ENCODE assay signal across 13 mouse cellular contexts in genomic region chr8:117262685-117263084, GRCm38 (mm10). TPM values are rescaled to one million over a fixed set of nuclear protein-coding genes. Genes with fewer than 3 reads are reported as not detected.
A peak's percentile ranks its signal among the peaks of the same experiment; 100 is the strongest.
DNase-seq lines count a peak whose midpoint lies in the region; ATAC-seq and TF ChIP-seq lines count a peak whose summit lies in the region.
"Had no signal": no experiment of that assay in that cellular context is flagged by ENCODE, and none has a peak within 500 bp of the region (broad histone marks: within the 10 kb centered on the region; RNA-seq: fewer than 3 reads in every experiment).

No protein-coding gene starts in this region.

- DNase-seq in lung, postnatal 10 days, result peak; percentile 31
- DNase-seq in lung, postnatal 4 days, result no peak
- no peak for DNase-seq in kidney, adult 8-10 months
- no peak for DNase-seq in right cerebral cortex, postnatal 36 days (ENCODE audit: low spot score in 2 of 2)
- DNase-seq: adrenal gland, postnatal 14 days; heart, adult 11 months; right cerebral cortex, adult 18-20 months; thymus, postnatal 14 days had no signal

- no peak for TF ChIP-seq POLR2A in small intestine, adult 2 months (IDR thresholded peaks at IDR 0.05; ENCODE audit: low read depth, low read length)

- peak overlapping the region; percentile 71 for H3K27ac ChIP-seq in liver, embryonic 12.5 days
- peak overlapping the region; percentile 52 for H3K27ac ChIP-seq in small intestine, adult 2 months (ENCODE audit: insufficient read depth, low read depth, low read length)
- H3K27ac ChIP-seq: neural tube, embryonic 15.5 days had no signal

- H3K4me2 ChIP-seq in liver, embryonic 12.5 days, result peak overlapping the region; percentile 90

- ATAC-seq in activated CD4-positive, CD25-positive, alpha-beta regulatory T cell, adult 4 months, result peak; percentile 32
- ATAC-seq in liver, embryonic 12.5 days, result no peak
- ATAC-seq: midbrain, embryonic 16.5 days had no signal

- H3K27me3 ChIP-seq in liver, embryonic 12.5 days (replicated peaks), result no peaks in the 10 kb centered on the region
- no peaks in the 10 kb centered on the region for H3K27me3 ChIP-seq in small intestine, adult 2 months (ENCODE audit: control insufficient read depth, insufficient read depth, low read length)
- H3K27me3 ChIP-seq: neural tube, embryonic 15.5 days had no signal

- 0 out of 2 replicates have a peak overlapping the region, but pooled peaks have one; percentile 2 for H3K4me3 ChIP-seq in liver, embryonic 12.5 days
- H3K4me3 ChIP-seq in small intestine, adult 2 months (ENCODE audit: low read depth, low read length), result no peak overlapping the region
- H3K4me3 ChIP-seq: neural tube, embryonic 15.5 days had no signal

- H3K4me1 ChIP-seq in liver, embryonic 12.5 days, result peaks cover 88% of the 10 kb centered on the region
- peaks cover 45% of the 10 kb centered on the region for H3K4me1 ChIP-seq in small intestine, adult 2 months (ENCODE audit: control insufficient read depth, insufficient read depth, insufficient read length, low read length)

- TF ChIP-seq CTCF in small intestine, adult 2 months (IDR thresholded peaks at IDR 0.05; ENCODE audit: extremely low read depth, insufficient read length, insufficient replicate concordance, low read depth, low read length), result no peak

- H3K9me3 ChIP-seq in liver, embryonic 12.5 days (replicated peaks), result no peaks in the 10 kb centered on the region
- H3K9me3 ChIP-seq: neural tube, embryonic 15.5 days had no signal

- WGBS in liver, embryonic 12.5 days (ENCODE audit: insufficient replicate concordance), result 27% methylated on average over 8 of the region's 8 CpGs
- WGBS in small intestine, adult 2 months, result 9% methylated on average over 8 of the region's 8 CpGs

- 0 out of 2 replicates have a peak, but pooled peaks cover 3% of the 10 kb centered on the region for H3K36me3 ChIP-seq in liver, embryonic 12.5 days
- H3K36me3 ChIP-seq in small intestine, adult 2 months (ENCODE audit: control insufficient read depth, insufficient read depth, low read length), result no peaks in the 10 kb centered on the region
- H3K36me3 ChIP-seq: neural tube, embryonic 15.5 days had no signal

- peak overlapping the region; percentile 18 for H3K9ac ChIP-seq in liver, embryonic 12.5 days
- H3K9ac ChIP-seq: neural tube, embryonic 15.5 days had no signal

RNA-seq across cellular contexts. Expression of gene Cmip, which starts 5.8 kb away (rescaled TPM):
- 10 to 100 TPM; 24.3 to 32.6 TPM for polyA plus RNA-seq in activated CD4-positive, CD25-positive, alpha-beta regulatory T cell, adult 4 months (2017; shearing (Covaris generic))
- polyA plus RNA-seq in liver, embryonic 12.5 days (2016; fragmentation: Nextera tagmentation; extraction: Ambion mirVana), result 18.7 and 21.6 TPM in 2 replicates
- polyA plus RNA-seq in small intestine, adult 2 months (2012; rRNA removed), result 58.7 and 129 TPM in 2 replicates
